In genomic region chr11:72394694-72395093, GRCm38 (mm10) we compare ENCODE assay signal across 33 mouse cellular contexts. TPM values are rescaled to one million over a fixed set of nuclear protein-coding genes. Genes with fewer than 3 reads are reported as not detected.
DNase-seq lines count a peak whose midpoint lies in the region; ATAC-seq and TF ChIP-seq lines count a peak whose summit lies in the region.
"Had no signal": no experiment of that assay in that cellular context is flagged by ENCODE, and none has a peak within 500 bp of the region (broad histone marks: within the 10 kb centered on the region; RNA-seq: fewer than 3 reads in every experiment).

No protein-coding gene starts in this region.

- H3K36me3 ChIP-seq in heart, embryonic 12.5 days = peaks cover 79% of the 10 kb centered on the region
- H3K36me3 ChIP-seq in kidney, embryonic 15.5 days = peaks cover 57% of the 10 kb centered on the region
- H3K36me3 ChIP-seq in lung, postnatal 0 days (ENCODE audit: insufficient read depth, low read length) = no peaks in the 10 kb centered on the region; the same call in none of the 2 replicates
- H3K36me3 ChIP-seq: embryonic facial prominence, embryonic 12.5 days; limb, embryonic 13.5 days; neural tube, embryonic 15.5 days had no signal

- H3K9ac ChIP-seq in heart, embryonic 12.5 days = 0 out of 2 replicates have a peak overlapping the region, but pooled peaks have one; percentile 8
- no peak overlapping the region for H3K9ac ChIP-seq in kidney, embryonic 15.5 days
- H3K9ac ChIP-seq in lung, postnatal 0 days (replicated peaks; ENCODE audit: low read depth) = no peak overlapping the region
- H3K9ac ChIP-seq: embryonic facial prominence, embryonic 12.5 days; hindbrain, embryonic 14.5 days; limb, embryonic 13.5 days; neural tube, embryonic 15.5 days had no signal

- DNase-seq in heart, adult 11 months = no peak
- no peak for DNase-seq in kidney, postnatal 10 days
- no peak for DNase-seq in lung, postnatal 0 days (ENCODE audit: low spot score)
- no peak for DNase-seq in lung, postnatal 14 days
- DNase-seq in cerebellum, adult 9-10 months = no peak
- DNase-seq: adrenal gland, postnatal 25 days; cerebellum, adult 11-12 months; cerebellum, postnatal 14 days; embryo, embryonic 11 days; gastrocnemius, postnatal 25 days; kidney, adult 18-20 months; kidney, postnatal 25 days; midbrain, embryonic 14.5 days; retina, postnatal 1 day; right cerebral cortex, postnatal 14 days had no signal

- H3K4me1 ChIP-seq in heart, embryonic 12.5 days (replicated peaks) = peaks cover 53% of the 10 kb centered on the region
- H3K4me1 ChIP-seq in kidney, embryonic 15.5 days = peaks cover 50% of the 10 kb centered on the region
- H3K4me1 ChIP-seq in lung, postnatal 0 days (ENCODE audit: insufficient read depth, low read depth, low read length) = peaks cover 5% of the 10 kb centered on the region; the same call in 1 of the 2 replicates

- H3K4me2 ChIP-seq in heart, embryonic 12.5 days = no peak overlapping the region
- H3K4me2 ChIP-seq in kidney, embryonic 15.5 days = no peak overlapping the region
- no peak overlapping the region for H3K4me2 ChIP-seq in lung, postnatal 0 days (replicated peaks; ENCODE audit: low read depth, low read length)
- H3K4me2 ChIP-seq: embryonic facial prominence, embryonic 12.5 days; hindbrain, embryonic 14.5 days; limb, embryonic 13.5 days; liver, embryonic 11.5 days; neural tube, embryonic 15.5 days had no signal

- H3K9me3 ChIP-seq in heart, embryonic 12.5 days (replicated peaks) = no peaks in the 10 kb centered on the region
- no peaks in the 10 kb centered on the region for H3K9me3 ChIP-seq in kidney, embryonic 15.5 days (replicated peaks)
- H3K9me3 ChIP-seq in lung, postnatal 0 days (ENCODE audit: low read length) = no peaks in the 10 kb centered on the region
- H3K9me3 ChIP-seq: embryonic facial prominence, embryonic 12.5 days; limb, embryonic 13.5 days; neural tube, embryonic 15.5 days had no signal

- no peak for ATAC-seq in heart, embryonic 12.5 days (ENCODE audit: insufficient number of reproducible peaks, low FRiP score)
- ATAC-seq in kidney, embryonic 15.5 days (replicated peaks; ENCODE audit: low FRiP score) = 0 out of 2 replicates have a peak, but pooled peaks have one; percentile 34
- no peak for ATAC-seq in lung, postnatal 0 days
- ATAC-seq in megakaryocyte progenitor cell, adult 5-6 weeks (replicated peaks; ENCODE audit: poor library complexity) = 0 out of 2 replicates have a peak, but pooled peaks have one; percentile 23
- ATAC-seq: CD4-positive, CD25-positive, alpha-beta regulatory T cell, adult 4 months; forebrain, embryonic 14.5 days had no signal

- TF ChIP-seq EP300 in lung, postnatal 0 days (IDR thresholded peaks at IDR 0.05) = no peak

- no peaks in the 10 kb centered on the region for H3K27me3 ChIP-seq in heart, embryonic 12.5 days (replicated peaks)
- no peaks in the 10 kb centered on the region for H3K27me3 ChIP-seq in kidney, embryonic 15.5 days
- H3K27me3 ChIP-seq in lung, postnatal 0 days (replicated peaks; ENCODE audit: insufficient read depth, low read length) = no peaks in the 10 kb centered on the region
- H3K27me3 ChIP-seq: embryonic facial prominence, embryonic 12.5 days; limb, embryonic 13.5 days; neural tube, embryonic 15.5 days had no signal

- H3K4me3 ChIP-seq in heart, embryonic 12.5 days = no peak overlapping the region
- H3K4me3 ChIP-seq in kidney, embryonic 15.5 days (replicated peaks) = no peak overlapping the region
- no peak overlapping the region for H3K4me3 ChIP-seq in lung, postnatal 0 days (ENCODE audit: low read depth, low read length)
- H3K4me3 ChIP-seq: embryonic facial prominence, embryonic 12.5 days; layer of hippocampus, adult 2 months; left cerebral cortex, adult 2 months; limb, embryonic 13.5 days; megakaryocyte, embryonic 14.5 days; neural tube, embryonic 15.5 days had no signal

- TF ChIP-seq CTCF in lung, postnatal 0 days (IDR thresholded peaks at IDR 0.05) = no peak

- WGBS in heart, embryonic 12.5 days = 59% methylated on average over 2 of the region's 2 CpGs
- WGBS in kidney, embryonic 15.5 days = 59% methylated on average over 2 of the region's 2 CpGs
- 71% methylated on average over 2 of the region's 2 CpGs for WGBS in lung, postnatal 0 days

- H3K27ac ChIP-seq in heart, embryonic 12.5 days (ENCODE audit: poor library complexity, severe bottlenecking) = 0 out of 2 replicates have a peak overlapping the region, but pooled peaks have one; percentile 6
- no peak overlapping the region for H3K27ac ChIP-seq in kidney, embryonic 15.5 days
- peak overlapping the region; percentile 57; the same call in 1 of the 2 replicates for H3K27ac ChIP-seq in lung, postnatal 0 days (ENCODE audit: low read length)
- H3K27ac ChIP-seq: hindbrain, embryonic 14.5 days; layer of hippocampus, adult 2 months; left cerebral cortex, adult 2 months; limb, embryonic 13.5 days; neural tube, embryonic 15.5 days had no signal

RNA-seq across cellular contexts. Expression of gene Smtnl2, which starts 16.8 kb away (rescaled TPM):
- 191 and 194 TPM in 2 replicates for polyA plus RNA-seq in heart, embryonic 12.5 days (2016; fragmentation: Nextera tagmentation; extraction: Ambion mirVana)
- polyA plus RNA-seq in kidney, embryonic 15.5 days (2015; fragmentation: Nextera tagmentation; extraction: Ambion mirVana) = 109 and 111 TPM in 2 replicates
- polyA plus RNA-seq in lung, postnatal 0 days (2015; fragmentation: Nextera tagmentation; extraction: Ambion mirVana) = 108 TPM in 2 replicates
- total RNA-seq in megakaryocyte progenitor cell, adult 5-6 weeks (2015) = not detected in 2 replicates
- total RNA-seq in megakaryocyte progenitor cell, adult 5-6 weeks (2017) = 0.14 TPM in 1 of 2 replicates, not detected in the other

RNA-seq across cellular contexts. Expression of gene Tekt1, which starts 32.5 kb away (rescaled TPM):
- polyA plus RNA-seq in heart, embryonic 12.5 days (2016; fragmentation: Nextera tagmentation; extraction: Ambion mirVana) = 0.32 and 0.85 TPM in 2 replicates
- 5.4 and 5.6 TPM in 2 replicates for polyA plus RNA-seq in kidney, embryonic 15.5 days (2015; fragmentation: Nextera tagmentation; extraction: Ambion mirVana)
- polyA plus RNA-seq in lung, postnatal 0 days (2015; fragmentation: Nextera tagmentation; extraction: Ambion mirVana) = 14.2 and 17.3 TPM in 2 replicates
- total RNA-seq in megakaryocyte progenitor cell, adult 5-6 weeks (2015) = not detected in 2 replicates
- not detected in 2 replicates for total RNA-seq in megakaryocyte progenitor cell, adult 5-6 weeks (2017)
- total RNA-seq: hematopoietic stem cell, adult 5-6 weeks had no signal
- polyA plus RNA-seq: CD4-positive, CD25-positive, alpha-beta regulatory T cell, adult 4 months; liver, embryonic 16.5 days; small intestine, adult 2 months had no signal

RNA-seq across cellular contexts. Expression of gene Ggt6, which starts 40.6 kb away (rescaled TPM):
- not detected in 2 replicates for polyA plus RNA-seq in heart, embryonic 12.5 days (2016; fragmentation: Nextera tagmentation; extraction: Ambion mirVana)
- polyA plus RNA-seq in kidney, embryonic 15.5 days (2015; fragmentation: Nextera tagmentation; extraction: Ambion mirVana) = 0.87 and 0.95 TPM in 2 replicates
- polyA plus RNA-seq in lung, postnatal 0 days (2015; fragmentation: Nextera tagmentation; extraction: Ambion mirVana) = 0.94 and 1.0 TPM in 2 replicates
- not detected in 2 replicates for total RNA-seq in megakaryocyte progenitor cell, adult 5-6 weeks (2015)
- not detected in 2 replicates for total RNA-seq in megakaryocyte progenitor cell, adult 5-6 weeks (2017)
- total RNA-seq: hematopoietic stem cell, adult 5-6 weeks; layer of hippocampus, adult 2 months; layer of hippocampus, postnatal 14 days; left cerebral cortex, postnatal 25 days had no signal
- polyA plus RNA-seq: CD4-positive, CD25-positive, alpha-beta regulatory T cell, adult 4 months; forebrain, embryonic 14.5 days; liver, embryonic 11.5 days; midbrain, embryonic 14.5 days; neural tube, embryonic 15.5 days had no signal

RNA-seq across cellular contexts. Expression of gene Mybbp1a, which starts 46.5 kb away (rescaled TPM):
- 99.5 and 106 TPM in 2 replicates for polyA plus RNA-seq in heart, embryonic 12.5 days (2016; fragmentation: Nextera tagmentation; extraction: Ambion mirVana)
- polyA plus RNA-seq in kidney, embryonic 15.5 days (2015; fragmentation: Nextera tagmentation; extraction: Ambion mirVana) = 162 and 184 TPM in 2 replicates
- polyA plus RNA-seq in lung, postnatal 0 days (2015; fragmentation: Nextera tagmentation; extraction: Ambion mirVana) = 41.5 and 44.3 TPM in 2 replicates
- total RNA-seq in megakaryocyte progenitor cell, adult 5-6 weeks (2015) = 255 and 264 TPM in 2 replicates
- 148 and 164 TPM in 2 replicates for total RNA-seq in megakaryocyte progenitor cell, adult 5-6 weeks (2017)

Comparison
In these comparisons a context has a peak if more than half of its experiments do, and no peak if none do; other contexts are left out.
1. ATAC-seq: peak in kidney, embryonic 15.5 days (single experiment) and megakaryocyte progenitor cell, adult 5-6 weeks (single experiment); none in heart, embryonic 12.5 days (single experiment) and lung, postnatal 0 days (single experiment).